Mouse (Mus musculus) left cerebral cortex, adult 2 months (tissue): ENCODE measurements at regions not wholly inside any gene's neighbourhood (a gene's known extent, or its start where the extent isn't known, plus 50 kb on each side); places are given as distances from the start of the nearest gene placed in this dataset.

Experiments
- DNase-seq, 2 experiments: peaks; one replicate each; pipeline ENCODE4 v3.0.0; 2021 to 2022; ENCODE audit warnings: low spot score in 2 of 2, mixed read lengths in 1 of 2; ENCODE audit errors: extremely low spot score in 1 of 2
- H3K27ac ChIP-seq: fragments of 200-600 bp; 2 replicates; pipeline ENCODE4 v1.8.1; 2022
- H3K4me3 ChIP-seq: fragments of 200-600 bp; 2 replicates; pipeline ENCODE4 v1.8.1; 2022
- CTCF ChIP-seq: fragments of 200-600 bp; IDR thresholded peaks from 2 replicates; pipeline ENCODE4 v1.8.1; 2022; ENCODE audit warnings: antibody characterized with exemption, mild to moderate bottlenecking, moderate library complexity
- intact Hi-C: fragments of 180-260 bp; cut with DNase I; formaldehyde crosslinking; loops from one replicate; pipeline ENCODE4 v1.15.1; 2025

DNA sequence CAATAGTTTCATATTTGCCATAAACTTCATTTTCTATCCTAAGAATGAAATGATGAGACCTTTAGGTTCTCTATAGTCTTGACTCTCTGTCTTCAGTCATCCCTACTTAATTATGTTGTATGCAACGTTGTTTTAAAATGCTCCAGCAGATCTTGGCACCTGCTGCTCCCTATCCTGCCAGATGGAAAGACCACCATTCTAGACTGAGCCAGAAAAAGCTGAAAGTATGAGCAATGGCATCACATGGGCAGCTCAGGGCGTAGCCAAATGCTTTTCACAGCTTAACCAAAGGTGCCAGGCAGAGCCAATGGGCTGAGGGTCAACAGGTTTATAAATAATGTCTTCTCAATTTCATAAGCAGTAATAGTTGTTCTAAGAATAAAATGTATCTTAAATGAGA lies 190.2 kb upstream of the Cdh20 start:
- no peak for TF ChIP-seq CTCF
- H3K27ac ChIP-seq = no peak overlapping the region
- intact Hi-C loops = no loop called here
- DNase-seq = no peak
- no peak overlapping the region for H3K4me3 ChIP-seq

GRCm38 (mm10) chr1:104584123-104584522 lies 184.2 kb upstream of the Cdh20 start:
- no peak for TF ChIP-seq CTCF
- no peak for DNase-seq
- intact Hi-C loops = no loop called here

DNA sequence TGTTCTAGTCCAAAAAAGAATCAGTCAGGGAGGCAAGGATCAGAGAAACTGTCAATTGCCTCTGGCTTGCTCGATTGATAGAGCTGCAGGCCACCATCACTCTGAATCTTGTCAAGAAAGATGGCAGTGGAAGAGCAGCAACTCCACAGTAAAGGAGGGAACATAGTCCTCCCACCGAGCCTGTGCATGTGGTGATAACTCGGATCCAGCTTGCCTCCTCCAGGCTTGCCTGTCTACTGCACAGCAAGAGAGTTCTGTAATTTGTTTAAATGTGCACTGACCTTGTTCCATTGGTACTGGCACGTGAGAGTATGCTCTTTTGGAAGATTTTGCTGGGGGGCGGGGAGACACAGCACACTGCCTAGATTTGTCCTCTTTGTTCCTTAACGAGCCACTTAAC lies 181.3 kb upstream of the Cdh20 start:
- intact Hi-C loops = no loop called here
- no peak overlapping the region for H3K4me3 ChIP-seq
- no peak for TF ChIP-seq CTCF
- DNase-seq = no peak
- H3K27ac ChIP-seq = no peak overlapping the region

More at GRCm38 (mm10) chr1:104584123-104584522, 184.2 kb upstream of the Cdh20 start:
- H3K4me3 ChIP-seq = no peak overlapping the region
- H3K27ac ChIP-seq = no peak overlapping the region

- no peak overlapping the region for H3K27ac ChIP-seq
- no peak for DNase-seq
- intact Hi-C loops = no loop called here
- H3K4me3 ChIP-seq = no peak overlapping the region
- TF ChIP-seq CTCF = no peak
Measured at GRCm38 (mm10) chr1:104605301-104605700, 163.0 kb upstream of the Cdh20 start.

DNA sequence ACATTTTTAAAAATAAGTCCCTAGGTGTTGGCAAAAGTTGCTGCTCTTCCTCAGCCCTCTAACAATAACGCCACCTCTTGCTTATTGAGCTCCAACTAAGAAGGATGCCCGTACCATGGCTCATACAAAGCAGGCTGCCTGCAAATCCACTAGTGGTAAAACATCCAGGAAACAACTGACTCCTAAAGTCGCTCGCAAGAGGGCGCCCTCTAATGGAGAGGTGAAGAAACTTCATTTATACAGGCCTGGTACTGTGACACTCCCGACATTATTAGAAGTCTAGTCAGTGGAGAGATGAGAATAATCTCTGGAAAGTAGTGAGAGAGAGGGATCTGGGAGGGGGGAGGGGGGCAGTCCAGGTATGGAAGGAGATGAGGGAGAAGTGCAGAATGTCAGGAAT lies 158.9 kb upstream of the Cdh20 start:
- Histone ChIP-seq H3K4me3 (no peak overlapping the region), H3K27ac (no peak overlapping the region)
- peak; percentile 20 for TF ChIP-seq CTCF
- intact Hi-C loops = no loop called here
- no peak for DNase-seq

- intact Hi-C loops = no loop called here
- DNase-seq = no peak
- TF ChIP-seq CTCF = no peak
- Histone ChIP-seq H3K27ac (no peak overlapping the region), H3K4me3 (no peak overlapping the region)
Measured at GRCm38 (mm10) chr1:104617374-104617773, 151.0 kb upstream of the Cdh20 start.

GRCm38 (mm10) chr1:104619805-104620375 lies 148.4 kb upstream of the Cdh20 start:
- Histone ChIP-seq H3K4me3 (no peak overlapping the region), H3K27ac (no peak overlapping the region)
- TF ChIP-seq CTCF = no peak
- no peak for DNase-seq
- intact Hi-C loops = no loop called here

GRCm38 (mm10) chr1:104625528-104625927 lies 142.8 kb upstream of the Cdh20 start:
- Histone ChIP-seq H3K4me3 (no peak overlapping the region), H3K27ac (no peak overlapping the region)
- TF ChIP-seq CTCF = peak; percentile 26; the same call in 1 of the 2 replicates
- intact Hi-C loops = loop anchor here (5.0 kb wide), 1 partner anchor 317 kb away; no protein-coding TSS in a partner anchor
- no peak for DNase-seq

DNA sequence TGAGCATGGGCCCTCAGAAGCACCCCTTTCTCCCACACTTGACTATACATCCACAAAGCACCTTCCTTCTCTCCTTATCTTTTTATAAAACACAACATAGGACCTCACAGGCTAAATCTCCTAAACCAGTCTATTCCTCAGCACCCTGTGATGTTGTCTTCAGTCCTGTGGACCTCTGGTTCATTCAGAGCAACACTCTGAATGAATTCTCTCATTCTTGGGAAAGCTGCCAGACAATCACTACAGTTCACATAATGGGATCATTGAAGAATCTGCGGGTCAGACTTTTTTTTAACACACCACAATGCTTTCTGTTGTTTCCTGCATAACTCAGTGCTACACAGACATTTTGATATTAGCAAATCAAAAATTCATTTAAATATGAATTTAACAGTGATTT lies 115.9 kb upstream of the Cdh20 start:
- no peak for TF ChIP-seq CTCF
- Histone ChIP-seq H3K4me3 (no peak overlapping the region), H3K27ac (no peak overlapping the region)
- DNase-seq = no peak
- intact Hi-C loops = no loop called here
